Mouse (Mus musculus): Measurements from ENCODE around the gene Ehd1. TPM values are rescaled to one million over a fixed set of nuclear protein-coding genes. Genes with fewer than 3 reads are reported as not detected.
"Not testable (repeated sequence)": the region's sequence is repeated elsewhere in the genome, so short reads cannot be mapped to it uniquely, and the experiment has no call there.

The Ehd1 gene
- polyA plus RNA-seq, 1 experiment from 2014 or later: 85.5 TPM

DNA sequence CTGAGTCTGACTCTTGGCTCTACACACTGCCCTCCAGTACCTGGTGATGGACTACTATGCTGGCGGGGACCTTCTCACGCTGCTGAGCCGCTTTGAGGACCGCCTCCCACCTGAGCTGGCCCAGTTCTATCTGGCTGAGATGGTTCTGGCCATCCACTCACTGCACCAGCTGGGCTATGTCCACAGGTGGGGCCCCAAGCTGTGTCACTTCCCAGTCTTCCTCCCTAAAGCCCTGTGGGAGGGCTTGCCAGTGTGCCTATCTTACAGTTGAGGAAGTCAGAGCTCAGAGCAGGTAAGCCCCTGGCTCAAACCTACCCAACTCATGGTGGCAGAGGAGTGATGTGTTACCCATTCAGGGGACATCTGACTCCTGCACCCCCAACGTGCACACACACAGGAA lies 33.7 kb downstream of the Ehd1 start:
- ATAC-seq (ENCODE audit: low read depth): no peak
- 93% methylated on average over 5 of the region's 5 CpGs for WGBS
- no peaks in the 10 kb centered on the region; the same call in 1 of the 2 replicates for H3K27me3 ChIP-seq
- no peak overlapping the region for H3K4me3 ChIP-seq
- H3K9ac ChIP-seq: no peak overlapping the region
- H3K27ac ChIP-seq (replicated peaks): no peak overlapping the region
- H3K36me3 ChIP-seq: peaks cover 15% of the 10 kb centered on the region; the same call in 1 of the 2 replicates
- peaks cover 10% of the 10 kb centered on the region for H3K4me1 ChIP-seq (replicated peaks)
- H3K9me3 ChIP-seq: no peaks in the 10 kb centered on the region
- no peak overlapping the region for H3K4me2 ChIP-seq

DNA sequence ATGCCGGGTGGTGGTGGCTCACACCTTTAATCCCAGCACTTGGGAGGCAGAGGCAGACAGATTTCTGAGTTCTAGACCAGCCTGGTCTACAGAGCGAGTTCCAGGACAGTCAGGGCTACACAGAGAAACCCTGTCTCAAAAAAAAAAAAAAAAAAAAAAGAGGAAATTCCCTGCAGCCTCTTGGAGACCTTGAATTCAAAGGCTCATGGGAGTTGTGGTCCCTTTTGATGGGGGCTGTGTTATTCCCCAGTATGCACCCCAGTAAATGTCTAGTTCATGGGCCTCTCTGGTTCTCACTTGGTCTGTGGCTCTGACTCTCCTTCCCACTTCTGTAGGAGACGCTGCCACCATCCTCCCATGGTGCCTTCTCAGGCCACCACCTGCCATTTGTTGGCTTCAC lies 35.3 kb downstream of the Ehd1 start:
- not testable (repeated sequence) for H3K9ac ChIP-seq; H3K4me2 ChIP-seq; H3K4me3 ChIP-seq; H3K9me3 ChIP-seq; H3K27ac ChIP-seq (replicated peaks); ATAC-seq (ENCODE audit: low read depth); H3K4me1 ChIP-seq (replicated peaks); H3K27me3 ChIP-seq
- WGBS: 97% methylated on average over 3 of the region's 3 CpGs
- H3K36me3 ChIP-seq: peaks cover 27% of the 10 kb centered on the region

DNA sequence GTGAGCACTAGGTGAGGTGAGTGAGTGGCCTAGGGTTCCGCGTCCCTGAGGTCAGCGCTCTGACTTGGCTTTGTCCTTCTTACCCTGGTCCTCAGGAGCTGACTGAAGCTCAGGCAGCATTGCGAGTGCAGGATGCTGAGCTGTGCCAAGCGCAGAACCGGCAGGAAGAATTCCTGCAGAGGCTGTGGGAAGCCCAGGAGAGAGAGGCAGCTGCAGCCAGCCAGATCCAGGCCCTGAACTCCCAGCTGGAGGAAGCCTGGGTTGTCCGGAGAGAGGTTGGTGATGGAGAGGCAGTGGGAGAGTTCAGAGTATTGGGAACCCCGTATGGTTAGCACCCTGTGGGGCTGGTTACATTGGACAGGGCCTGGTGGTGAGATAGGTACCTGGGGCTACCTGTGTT lies 37.3 kb downstream of the Ehd1 start:
- H3K4me2 ChIP-seq: no peak overlapping the region
- no peaks in the 10 kb centered on the region for H3K4me1 ChIP-seq (replicated peaks)
- WGBS: 92% methylated on average over 8 of the region's 8 CpGs
- no peak for ATAC-seq (ENCODE audit: low read depth)
- H3K27ac ChIP-seq (replicated peaks): no peak overlapping the region
- peaks cover 41% of the 10 kb centered on the region for H3K36me3 ChIP-seq
- H3K9me3 ChIP-seq: no peaks in the 10 kb centered on the region
- H3K9ac ChIP-seq: no peak overlapping the region
- H3K27me3 ChIP-seq: no peaks in the 10 kb centered on the region
- H3K4me3 ChIP-seq: no peak overlapping the region

DNA sequence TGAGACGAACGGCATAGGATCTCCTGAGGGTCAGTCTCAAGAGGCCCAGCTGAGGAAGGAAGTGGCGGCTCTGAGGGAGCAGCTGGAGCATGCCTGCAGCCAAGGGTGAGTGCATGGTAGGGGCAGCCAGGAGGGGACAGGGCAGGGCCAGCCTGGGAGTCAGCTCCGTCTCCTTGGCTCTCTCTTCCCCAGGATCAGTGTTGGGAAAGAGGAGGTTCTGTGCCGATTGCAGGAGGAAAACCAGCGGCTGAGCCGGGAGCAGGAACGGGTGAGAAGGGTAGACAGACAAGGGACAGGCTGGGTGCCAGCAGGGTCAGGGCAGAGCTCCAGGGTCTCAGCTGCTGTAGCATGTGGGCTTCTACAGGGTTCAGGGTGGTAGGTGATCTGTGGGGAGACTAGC lies 38.0 kb downstream of the Ehd1 start:
- no peaks in the 10 kb centered on the region for H3K27me3 ChIP-seq
- no peak overlapping the region for H3K4me2 ChIP-seq
- no peak for ATAC-seq (ENCODE audit: low read depth)
- no peak overlapping the region for H3K4me3 ChIP-seq
- H3K9me3 ChIP-seq: no peaks in the 10 kb centered on the region
- no peak overlapping the region for H3K27ac ChIP-seq (replicated peaks)
- H3K9ac ChIP-seq: no peak overlapping the region
- H3K4me1 ChIP-seq (replicated peaks): no peaks in the 10 kb centered on the region
- 90% methylated on average over 8 of the region's 8 CpGs for WGBS
- peaks cover 41% of the 10 kb centered on the region for H3K36me3 ChIP-seq

DNA sequence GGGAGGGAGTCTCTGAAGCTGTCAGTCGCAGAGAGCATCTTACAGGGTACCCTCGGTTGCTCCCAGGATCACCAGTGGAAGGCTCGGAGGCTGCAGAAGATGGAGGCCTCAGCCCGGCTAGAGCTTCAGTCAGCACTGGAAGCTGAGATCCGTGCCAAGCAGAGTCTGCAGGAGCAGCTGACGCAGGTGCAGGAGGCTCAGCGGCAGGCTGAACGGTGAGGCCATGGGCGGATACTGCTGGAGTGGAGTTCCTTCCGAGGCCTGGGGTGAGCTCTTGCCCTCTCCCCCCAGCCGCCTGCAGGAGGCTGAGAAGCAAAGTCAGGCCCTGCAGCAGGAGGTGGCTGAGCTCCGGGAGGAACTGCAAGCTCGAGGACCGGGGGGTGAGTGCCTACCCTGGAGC lies 39.0 kb downstream of the Ehd1 start:
- Histone ChIP-seq H3K27me3 (no peaks in the 10 kb centered on the region), H3K9ac (no peak overlapping the region), H3K27ac (replicated peaks) (no peak overlapping the region), H3K4me3 (no peak overlapping the region), H3K36me3 (peaks cover 39% of the 10 kb centered on the region), H3K4me2 (no peak overlapping the region), H3K9me3 (no peaks in the 10 kb centered on the region), H3K4me1 (replicated peaks) (no peaks in the 10 kb centered on the region)
- WGBS: 80% methylated on average over 14 of the region's 14 CpGs
- no peak for ATAC-seq (ENCODE audit: low read depth)

DNA sequence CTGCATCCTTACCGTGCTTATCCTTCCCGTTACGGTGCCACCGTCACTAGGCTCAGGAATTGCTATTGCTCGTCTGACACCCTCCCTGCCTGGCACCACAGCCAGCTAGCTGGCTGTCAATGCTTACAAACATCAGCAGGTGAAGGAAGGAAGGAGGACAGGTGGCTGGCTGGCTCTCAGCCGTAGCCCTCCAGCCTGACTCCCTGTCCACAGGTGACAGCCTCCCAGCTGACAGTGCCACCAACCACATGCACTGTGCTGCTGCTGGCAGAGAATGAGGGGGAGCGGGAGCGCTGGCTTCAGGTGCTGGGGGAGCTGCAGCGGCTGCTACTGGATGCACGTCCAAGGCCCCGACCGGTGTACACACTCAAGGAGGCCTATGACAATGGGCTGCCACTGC lies 41.6 kb downstream of the Ehd1 start:
- Histone ChIP-seq H3K27me3 (no peaks in the 10 kb centered on the region), H3K9ac (no peak overlapping the region), H3K27ac (replicated peaks) (no peak overlapping the region), H3K36me3 (peaks cover 45% of the 10 kb centered on the region), H3K4me3 (no peak overlapping the region), H3K9me3 (no peaks in the 10 kb centered on the region), H3K4me2 (no peak overlapping the region), H3K4me1 (replicated peaks) (no peaks in the 10 kb centered on the region)
- ATAC-seq (ENCODE audit: low read depth): no peak
- WGBS: 91% methylated on average over 12 of the region's 12 CpGs

DNA sequence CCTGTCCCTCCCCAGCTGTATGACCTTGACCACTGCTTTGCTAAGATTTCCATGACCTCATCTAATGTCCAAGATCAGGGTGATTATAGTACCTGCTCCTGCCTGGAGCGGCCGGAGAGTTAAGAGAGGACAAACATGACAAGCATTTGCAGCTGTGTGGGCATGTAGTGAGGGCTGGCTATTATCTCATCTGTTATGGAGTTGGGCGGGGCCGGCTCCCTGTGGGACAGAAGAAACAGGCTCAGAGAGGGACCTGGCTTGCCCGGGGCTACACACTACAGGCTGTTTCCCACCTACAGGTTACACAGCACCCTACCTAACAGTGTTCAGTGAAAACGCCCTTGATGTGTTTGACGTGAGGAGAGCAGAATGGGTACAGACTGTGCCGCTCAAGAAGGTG lies 44.8 kb downstream of the Ehd1 start:
- WGBS: 89% methylated on average over 8 of the region's 8 CpGs
- Histone ChIP-seq H3K4me3 (no peak overlapping the region), H3K27ac (replicated peaks) (no peak overlapping the region), H3K9me3 (no peaks in the 10 kb centered on the region), H3K9ac (no peak overlapping the region), H3K27me3 (no peaks in the 10 kb centered on the region), H3K4me2 (no peak overlapping the region), H3K36me3 (peaks cover 26% of the 10 kb centered on the region), H3K4me1 (replicated peaks) (no peaks in the 10 kb centered on the region)
- ATAC-seq (ENCODE audit: low read depth): no peak

DNA sequence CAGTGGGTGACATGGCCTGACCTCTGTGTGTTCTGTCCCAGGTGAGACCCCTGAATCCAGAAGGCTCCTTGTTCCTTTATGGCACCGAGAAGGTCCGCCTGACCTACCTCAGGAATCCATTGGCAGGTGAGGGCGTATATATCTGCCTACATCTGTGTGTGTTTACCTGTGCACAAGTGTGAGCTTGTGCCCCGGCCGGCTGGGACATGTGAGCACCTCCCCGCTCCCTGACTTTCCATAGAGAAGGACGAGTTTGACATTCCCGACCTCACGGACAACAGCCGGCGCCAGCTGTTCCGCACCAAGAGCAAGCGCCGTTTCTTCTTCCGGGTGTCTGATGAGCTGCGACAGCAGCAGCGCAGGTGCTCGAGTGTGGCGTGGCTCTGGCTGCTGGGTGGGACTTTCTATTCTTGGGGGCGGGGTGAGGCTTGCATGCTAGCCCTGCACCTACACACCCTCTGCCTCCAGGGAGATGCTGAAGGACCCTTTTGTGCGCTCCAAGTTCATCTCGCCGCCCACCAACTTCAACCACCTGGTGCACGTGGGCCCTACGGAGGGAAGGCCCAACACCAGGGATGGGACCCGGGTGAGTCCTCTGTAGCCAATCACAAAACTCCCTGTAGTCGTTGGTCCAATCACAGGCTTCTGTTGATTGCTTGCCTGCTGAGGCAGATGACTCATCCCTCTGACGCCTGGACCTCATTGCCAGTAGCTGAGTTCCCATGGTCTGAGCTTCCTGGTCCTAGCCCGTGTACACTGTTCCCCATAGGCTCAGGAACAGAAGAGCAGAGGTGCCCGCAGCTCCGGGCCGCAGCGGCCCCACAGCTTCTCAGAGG lies 45.5 kb downstream of the Ehd1 start:
- H3K4me2 ChIP-seq: no peak overlapping the region
- no peak overlapping the region for H3K27ac ChIP-seq (replicated peaks)
- WGBS: 85% methylated on average over 33 of the region's 33 CpGs
- H3K9ac ChIP-seq: no peak overlapping the region
- no peak for ATAC-seq (ENCODE audit: low read depth)
- H3K4me3 ChIP-seq: no peak overlapping the region
- no peaks in the 10 kb centered on the region for H3K4me1 ChIP-seq (replicated peaks)
- no peaks in the 10 kb centered on the region for H3K9me3 ChIP-seq
- peaks cover 21% of the 10 kb centered on the region for H3K36me3 ChIP-seq
- no peaks in the 10 kb centered on the region for H3K27me3 ChIP-seq

DNA sequence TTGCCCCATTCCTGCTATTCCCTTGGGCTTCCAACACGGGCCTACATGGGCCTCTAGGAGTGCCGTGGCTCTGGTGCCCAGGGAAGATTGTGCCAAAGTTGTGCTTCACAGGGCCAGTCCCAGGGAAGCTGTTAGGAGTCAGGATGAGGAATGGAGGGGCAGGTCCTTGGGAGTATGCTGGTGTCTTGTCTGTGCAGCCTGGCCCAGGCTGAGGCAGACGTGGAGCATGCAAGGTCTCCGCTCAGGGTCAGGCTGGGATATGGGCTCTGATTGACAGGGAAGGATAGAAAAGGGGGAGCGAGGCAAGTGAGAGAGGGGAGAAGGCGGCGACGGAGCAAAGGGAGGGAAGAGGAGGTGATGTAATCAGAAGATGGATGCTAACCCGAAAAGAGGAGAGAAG lies 48.2 kb downstream of the Ehd1 start:
- H3K4me3 ChIP-seq: no peak overlapping the region
- WGBS: 85% methylated on average over 9 of the region's 9 CpGs
- H3K27me3 ChIP-seq: no peaks in the 10 kb centered on the region
- ATAC-seq (ENCODE audit: low read depth): no peak
- no peak overlapping the region for H3K4me2 ChIP-seq
- H3K36me3 ChIP-seq: 0 out of 2 replicates have a peak, but pooled peaks cover 8% of the 10 kb centered on the region
- H3K27ac ChIP-seq (replicated peaks): no peak overlapping the region
- no peak overlapping the region for H3K9ac ChIP-seq
- no peaks in the 10 kb centered on the region for H3K4me1 ChIP-seq (replicated peaks)
- H3K9me3 ChIP-seq: no peaks in the 10 kb centered on the region

DNA sequence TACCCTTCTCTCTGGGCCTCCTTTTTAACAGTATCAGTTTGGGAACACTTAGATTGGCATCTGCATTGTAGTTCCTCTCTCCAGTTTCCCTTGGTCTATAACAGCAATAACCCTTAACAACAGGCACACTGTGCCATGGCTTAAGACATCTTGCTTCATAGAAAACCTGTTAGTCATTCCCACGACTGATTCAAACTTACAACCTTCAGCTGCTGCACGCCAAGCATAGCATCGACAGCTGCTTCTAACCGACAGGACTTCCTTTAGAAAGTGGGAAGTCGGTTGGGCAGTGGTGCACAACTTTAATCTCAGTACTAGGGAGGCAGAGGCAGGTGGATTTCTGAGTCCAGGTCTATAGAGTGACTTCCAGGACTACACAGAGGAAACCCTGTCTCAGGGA lies 54.7 kb downstream of the Ehd1 start:
- WGBS: 68% methylated on average over 5 of the region's 5 CpGs
- no peak overlapping the region for H3K4me3 ChIP-seq
- H3K9ac ChIP-seq: no peak overlapping the region
- no peak for ATAC-seq (ENCODE audit: low read depth)
- no peaks in the 10 kb centered on the region for H3K9me3 ChIP-seq
- H3K27me3 ChIP-seq: no peaks in the 10 kb centered on the region
- H3K27ac ChIP-seq (replicated peaks): no peak overlapping the region
- H3K36me3 ChIP-seq: no peaks in the 10 kb centered on the region
- H3K4me1 ChIP-seq (replicated peaks): peaks cover 12% of the 10 kb centered on the region
- no peak overlapping the region for H3K4me2 ChIP-seq

DNA sequence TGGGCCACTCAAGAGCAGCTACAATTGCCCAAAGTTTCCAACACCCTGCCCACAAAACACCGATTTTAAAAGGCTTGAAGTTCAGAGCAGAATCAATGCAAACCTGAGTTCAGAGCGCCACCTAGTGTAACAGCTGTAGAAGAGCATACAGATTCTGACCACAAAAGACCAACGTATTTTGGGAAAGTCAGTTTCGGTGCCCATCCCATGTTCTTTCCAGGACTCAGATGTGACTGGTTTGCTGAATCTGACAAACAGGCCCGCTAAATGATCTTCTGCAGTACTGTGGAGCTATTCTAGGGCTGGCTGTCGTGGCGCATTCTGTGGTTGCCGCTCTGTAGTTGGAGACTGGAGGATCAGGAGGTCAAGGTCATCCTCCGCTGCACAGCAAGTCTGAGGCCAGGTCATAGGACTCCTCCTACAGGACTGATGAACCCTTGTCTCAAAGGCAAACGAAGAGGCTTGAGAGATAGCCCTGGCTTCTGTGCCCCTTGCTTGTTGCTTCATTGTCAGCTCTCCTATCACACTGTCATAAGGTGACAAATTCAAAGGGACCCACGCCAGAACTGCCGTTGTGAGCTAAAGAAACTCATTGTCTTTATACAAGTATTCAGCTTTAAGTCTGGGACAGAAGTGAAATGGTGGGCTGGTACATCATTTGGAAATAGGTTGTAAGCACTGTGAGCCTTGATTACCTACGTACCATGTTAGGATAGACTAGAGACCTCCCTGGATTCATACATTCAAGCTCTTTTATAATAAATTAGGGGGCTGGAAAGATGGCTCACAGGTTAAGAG lies 55.4 kb downstream of the Ehd1 start:
- Histone ChIP-seq H3K4me2 (peak overlapping the region; percentile 39), H3K9me3 (no peaks in the 10 kb centered on the region), H3K27me3 (no peaks in the 10 kb centered on the region), H3K4me1 (replicated peaks) (peaks cover 19% of the 10 kb centered on the region), H3K9ac (peak overlapping the region; percentile 57), H3K4me3 (no peak overlapping the region), H3K27ac (replicated peaks) (no peak overlapping the region), H3K36me3 (peaks cover 4% of the 10 kb centered on the region)
- ATAC-seq (ENCODE audit: low read depth): no peak
- WGBS: 23% methylated on average over 13 of the region's 13 CpGs

DNA sequence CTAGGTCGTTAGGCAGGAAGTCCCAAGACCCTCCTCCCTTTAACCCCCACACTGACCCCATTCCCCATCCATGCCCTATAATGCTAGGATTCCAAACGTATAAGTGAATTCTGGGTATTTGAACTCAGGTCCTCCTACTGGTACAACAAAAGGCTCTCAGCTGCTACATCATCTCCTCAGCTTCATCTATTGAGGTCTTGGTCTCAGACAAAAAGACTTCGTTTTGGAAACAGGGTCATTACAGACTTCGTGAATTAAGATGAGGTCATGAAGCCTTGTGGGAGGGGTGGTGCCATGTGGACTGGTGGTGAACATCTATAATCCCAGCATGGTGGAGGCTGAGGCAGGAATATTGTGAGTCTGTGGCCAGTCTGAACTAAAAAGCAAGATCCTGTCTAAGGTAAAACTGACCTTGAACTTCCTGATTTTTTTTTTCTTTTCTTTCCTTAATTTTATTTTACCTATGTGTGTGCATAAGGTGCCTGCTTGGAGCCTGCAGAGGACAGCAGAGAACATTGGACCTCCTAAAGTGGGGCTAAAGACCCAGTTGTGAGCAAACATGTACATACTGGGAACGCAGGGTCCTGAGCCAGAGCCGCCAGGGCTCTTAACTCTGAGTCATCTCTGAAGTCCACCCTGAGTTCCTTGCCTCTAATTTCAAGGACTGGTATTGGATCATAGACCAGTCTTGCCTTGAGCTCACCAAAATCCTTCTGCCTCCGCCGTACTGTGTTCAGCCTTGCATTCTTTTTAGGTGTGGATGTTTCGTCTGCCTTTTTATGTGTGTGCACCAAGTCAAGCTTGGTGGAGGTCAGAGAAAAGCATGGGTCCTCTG lies 57.5 kb downstream of the Ehd1 start:
- WGBS: 69% methylated on average over 9 of the region's 9 CpGs

More for the DNA sequence above, 57.5 kb downstream of the Ehd1 start:
- peak overlapping the region; percentile 78 for H3K4me3 ChIP-seq
- peaks cover 27% of the 10 kb centered on the region for H3K4me1 ChIP-seq (replicated peaks)
- ATAC-seq (ENCODE audit: low read depth): no peak
- peaks cover 24% of the 10 kb centered on the region for H3K36me3 ChIP-seq
- no peak overlapping the region for H3K9ac ChIP-seq
- H3K4me2 ChIP-seq: peak overlapping the region; percentile 97
- H3K27ac ChIP-seq (replicated peaks): peak overlapping the region; percentile 78
- no peaks in the 10 kb centered on the region for H3K27me3 ChIP-seq
- no peaks in the 10 kb centered on the region for H3K9me3 ChIP-seq

Data from neural tube, embryonic 13.5 days (tissue).